Mouse (Mus musculus) heart, postnatal 0 days (tissue): ENCODE results near the gene Lmbr1l. TPM values are rescaled to one million over a fixed set of nuclear protein-coding genes. Genes with fewer than 3 reads are reported as not detected.

Source experiments
- ATAC-seq: fragments of 200-750 bp; cut with Nextera tagmentation; 2 replicates; pipeline ENCODE4 v1.8.0; 2017; ENCODE audit warnings: low read depth, moderate number of reproducible peaks, moderate library complexity; ENCODE audit not compliant: insufficient read depth
- DNase-seq: peaks from one replicate; pipeline ENCODE4 v3.0.0-alpha.2; 2016; ENCODE audit warnings: low spot score
- H3K27ac ChIP-seq: fragments of 300-500 bp; sonication (generic); 2 replicates; pipeline ENCODE4 v1.5.1; 2014; ENCODE audit warnings: low read depth, mild to moderate bottlenecking
- H3K27me3 ChIP-seq: fragments of 300-500 bp; sonication (generic); 2 replicates; pipeline ENCODE4 v1.6.1; 2014; ENCODE audit warnings: low read length, mixed read lengths; ENCODE audit not compliant: control insufficient read depth, insufficient read depth
- H3K36me3 ChIP-seq: fragments of 300-500 bp; sonication (generic); replicated peaks from 2 replicates; pipeline ENCODE4 v1.6.1; 2014; ENCODE audit warnings: low read length, mixed read lengths; ENCODE audit not compliant: control insufficient read depth, insufficient read depth
- H3K4me1 ChIP-seq: fragments of 300-500 bp; sonication (generic); 2 replicates; pipeline ENCODE4 v1.6.1; 2014; ENCODE audit warnings: antibody characterized with exemption; ENCODE audit not compliant: control insufficient read depth, insufficient read depth
- H3K4me2 ChIP-seq: fragments of 300-500 bp; sonication (generic); 2 replicates; pipeline ENCODE4 v1.6.1; 2014; ENCODE audit warnings: low read depth, mild to moderate bottlenecking, low read length, moderate library complexity
- H3K4me3 ChIP-seq: fragments of 300-500 bp; sonication (generic); 2 replicates; pipeline ENCODE4 v1.5.1; 2014; ENCODE audit warnings: low read depth, low read length
- H3K9ac ChIP-seq: fragments of 300-500 bp; sonication (generic); replicated peaks from 2 replicates; pipeline ENCODE4 v1.6.1; 2014; ENCODE audit warnings: low read depth, low read length, mixed read lengths
- H3K9me3 ChIP-seq: fragments of 300-500 bp; sonication (generic); replicated peaks from 2 replicates; pipeline ENCODE4 v1.6.1; 2016; ENCODE audit warnings: low read length; ENCODE audit not compliant: control insufficient read depth
- CTCF ChIP-seq: IDR thresholded peaks from 2 replicates; pipeline ENCODE4 v1.5.1; 2016; ENCODE audit warnings: antibody characterized with exemption, control low read depth, low read depth
- EP300 ChIP-seq: IDR thresholded peaks from 2 replicates; pipeline ENCODE4 v1.6.1; 2016; ENCODE audit warnings: antibody characterized with exemption, low read depth
- WGBS: fragments of 180-500 bp; shearing (Covaris S2); extraction: QIAGEN DNeasy Blood & Tissue Kit; methylation state at CpG from one replicate; pipeline ENCODE4 v1.1.7; 2014; 5-methylcytosine and 5-hydroxymethylcytosine counted together
- polyA plus RNA-seq: library from polyadenylated mRNA; unstranded; fragments of >200 nt; fragmentation: Nextera tagmentation; extraction: Ambion mirVana; gene quantifications from 2 replicates; pipeline ENCODE4 v1.2.1, GENCODE M21; 2015
- total RNA-seq: library from RNA; depleted of rRNA; stranded (reverse); fragments of >200 nt; gene quantifications from 2 replicates; pipeline ENCODE4 v1.2.3, GENCODE M21; 2014; ENCODE audit warnings: low replicate concordance

The Lmbr1l gene
- total and polyA plus RNA-seq, 2 experiments from 2014 or later, result 8.0 to 25.5 TPM

DNA sequence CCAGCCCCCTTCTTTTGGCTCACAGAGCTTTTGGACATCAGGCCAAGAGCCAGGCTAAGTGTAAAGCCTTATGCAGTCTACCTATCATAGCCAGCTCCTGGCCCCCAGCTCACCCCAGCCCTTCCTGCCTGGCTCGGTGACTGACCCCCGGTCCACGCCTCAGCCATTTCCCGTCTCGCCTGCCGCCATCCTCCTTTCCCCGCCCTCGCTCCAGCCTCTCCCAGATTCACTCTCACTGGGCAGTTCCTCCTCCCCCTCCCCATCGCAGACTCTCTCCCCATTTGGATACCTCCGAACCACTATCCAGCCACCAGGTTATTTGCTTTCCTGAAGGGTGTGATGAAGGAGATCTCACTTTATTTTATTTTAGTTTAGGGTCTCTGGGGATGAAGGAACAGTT is 20.5 kb downstream of the Lmbr1l start:
- Histone ChIP-seq H3K9me3 (no peaks in the 10 kb centered on the region), H3K4me2 (peak overlapping the region; percentile 53), H3K36me3 (no peaks in the 10 kb centered on the region), H3K27me3 (peaks cover 65% of the 10 kb centered on the region), H3K9ac (no peak overlapping the region), H3K27ac (no peak overlapping the region), H3K4me1 (peaks cover 33% of the 10 kb centered on the region), H3K4me3 (peak overlapping the region; percentile 37)
- WGBS, result 12% methylated on average over 10 of the region's 10 CpGs
- DNase-seq (peak; percentile 30), ATAC-seq (0 out of 2 replicates have a peak, but pooled peaks have one; percentile 15)
- TF ChIP-seq CTCF (no peak), EP300 (no peak)

- H3K4me1 ChIP-seq, result peaks cover 33% of the 10 kb centered on the region
- ATAC-seq (peak; percentile 16), DNase-seq (peak; percentile 59)
- H3K4me2 ChIP-seq, result peak overlapping the region; percentile 60
- H3K9me3 ChIP-seq, result no peaks in the 10 kb centered on the region
- 6% methylated on average over 40 of the region's 41 CpGs for WGBS
- TF ChIP-seq EP300 (no peak), CTCF (no peak)
- H3K36me3 ChIP-seq, result no peaks in the 10 kb centered on the region
- peak overlapping the region; percentile 32 for H3K27ac ChIP-seq
- peak overlapping the region; percentile 12; the same call in 1 of the 2 replicates for H3K9ac ChIP-seq
- H3K27me3 ChIP-seq, result peaks cover 65% of the 10 kb centered on the region
- peak overlapping the region; percentile 42 for H3K4me3 ChIP-seq
Measured at GRCm38 (mm10) chr15:98895635-98896589, 22.1 kb downstream of the Lmbr1l start.

- ATAC-seq (no peak), DNase-seq (no peak)
- Histone ChIP-seq H3K4me1 (peaks cover 33% of the 10 kb centered on the region), H3K4me3 (peak overlapping the region; percentile 60), H3K4me2 (peak overlapping the region; percentile 95), H3K27me3 (peaks cover 63% of the 10 kb centered on the region), H3K36me3 (no peaks in the 10 kb centered on the region), H3K27ac (no peak overlapping the region), H3K9me3 (no peaks in the 10 kb centered on the region), H3K9ac (no peak overlapping the region)
- no peak for TF ChIP-seq CTCF
- 15% methylated on average over 38 of the region's 38 CpGs for WGBS
Measured at GRCm38 (mm10) chr15:98894746-98895634, 23.0 kb downstream of the Lmbr1l start.

- no peak for DNase-seq
- H3K4me1 ChIP-seq, result peaks cover 33% of the 10 kb centered on the region
- H3K9ac ChIP-seq, result peak within 1 kb of the TSS; percentile 61
- H3K36me3 ChIP-seq, result no peaks in the 10 kb centered on the region
- 2% methylated on average over 73 of the region's 77 CpGs for WGBS
- TF ChIP-seq EP300 (no peak), CTCF (no peak)
- no peak for ATAC-seq
- H3K9me3 ChIP-seq, result no peaks in the 10 kb centered on the region
- peak within 1 kb of the TSS; percentile 95 for H3K4me2 ChIP-seq
- peak within 1 kb of the TSS; percentile 60 for H3K4me3 ChIP-seq
- H3K27me3 ChIP-seq, result peaks cover 59% of the 10 kb centered on the region
- no peak within 1 kb of the TSS for H3K27ac ChIP-seq
Measured at GRCm38 (mm10) chr15:98893940-98894745, 23.9 kb downstream of the Lmbr1l start, which contains the start of gene Rhebl1. Rhebl1 (minus strand) TSS chr15:98894540.

GRCm38 (mm10) chr15:98893036-98893435 is 25.0 kb downstream of the Lmbr1l start:
- Histone ChIP-seq H3K4me3 (no peak overlapping the region), H3K27me3 (peaks cover 50% of the 10 kb centered on the region)

More at GRCm38 (mm10) chr15:98893036-98893435, 25.0 kb downstream of the Lmbr1l start:
- ATAC-seq, result no peak
- TF ChIP-seq CTCF, result no peak
- no peak for TF ChIP-seq EP300
- 80% methylated on average over 4 of the region's 4 CpGs for WGBS
- H3K36me3 ChIP-seq, result no peaks in the 10 kb centered on the region
- DNase-seq, result no peak
- H3K9ac ChIP-seq, result no peak overlapping the region
- H3K4me1 ChIP-seq, result peaks cover 28% of the 10 kb centered on the region
- no peak overlapping the region for H3K4me2 ChIP-seq
- H3K9me3 ChIP-seq, result no peaks in the 10 kb centered on the region
- no peak overlapping the region for H3K27ac ChIP-seq
